Mouse (Mus musculus): ENCODE measurements around the gene Creld2.

- TF ChIP-seq CTCF (conservative IDR thresholded peaks at IDR 0.05; ENCODE audit: low read length) (no peak), NANOG (IDR thresholded peaks at IDR 0.05; ENCODE audit: borderline replicate concordance, low read length) (no peak), POU5F1 (IDR thresholded peaks at IDR 0.05; ENCODE audit: borderline replicate concordance, low read length) (no peak)
Observed at GRCm38 (mm10) chr15:88858141-88858541, 38.7 kb downstream of the Creld2 start.
